Mouse (Mus musculus): ENCODE results near the gene Cd81.

DNA sequence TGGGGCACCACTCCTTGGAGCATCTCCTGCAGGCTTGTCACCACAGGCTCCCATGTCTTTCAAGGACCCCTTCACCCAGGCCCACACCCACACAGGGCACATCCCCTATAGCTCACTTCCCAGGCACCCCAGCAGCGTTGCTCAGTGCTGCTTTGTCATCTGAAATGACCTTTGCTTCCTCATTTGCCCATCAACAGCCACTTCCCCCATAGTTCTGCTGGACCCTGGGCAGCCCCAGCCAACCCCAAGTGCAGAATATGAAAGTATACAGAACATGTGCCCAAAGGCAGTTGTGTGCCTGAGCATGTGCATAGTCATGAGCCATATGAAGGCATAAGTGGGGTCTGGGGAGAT is 43.0 kb downstream of the Cd81 start:
- TF ChIP-seq POLR2A (IDR thresholded peaks at IDR 0.05; ENCODE audit: borderline replicate concordance, extremely low read depth, insufficient read depth, insufficient read length, poor library complexity, severe bottlenecking) (no peak), CTCF (IDR thresholded peaks at IDR 0.05; ENCODE audit: borderline replicate concordance, extremely low read depth, insufficient read depth, insufficient read length) (no peak)

Measured in brain, embryonic 14.5 days (tissue).